Mouse (Mus musculus): ENCODE measurements around the gene Scnm1.

DNA sequence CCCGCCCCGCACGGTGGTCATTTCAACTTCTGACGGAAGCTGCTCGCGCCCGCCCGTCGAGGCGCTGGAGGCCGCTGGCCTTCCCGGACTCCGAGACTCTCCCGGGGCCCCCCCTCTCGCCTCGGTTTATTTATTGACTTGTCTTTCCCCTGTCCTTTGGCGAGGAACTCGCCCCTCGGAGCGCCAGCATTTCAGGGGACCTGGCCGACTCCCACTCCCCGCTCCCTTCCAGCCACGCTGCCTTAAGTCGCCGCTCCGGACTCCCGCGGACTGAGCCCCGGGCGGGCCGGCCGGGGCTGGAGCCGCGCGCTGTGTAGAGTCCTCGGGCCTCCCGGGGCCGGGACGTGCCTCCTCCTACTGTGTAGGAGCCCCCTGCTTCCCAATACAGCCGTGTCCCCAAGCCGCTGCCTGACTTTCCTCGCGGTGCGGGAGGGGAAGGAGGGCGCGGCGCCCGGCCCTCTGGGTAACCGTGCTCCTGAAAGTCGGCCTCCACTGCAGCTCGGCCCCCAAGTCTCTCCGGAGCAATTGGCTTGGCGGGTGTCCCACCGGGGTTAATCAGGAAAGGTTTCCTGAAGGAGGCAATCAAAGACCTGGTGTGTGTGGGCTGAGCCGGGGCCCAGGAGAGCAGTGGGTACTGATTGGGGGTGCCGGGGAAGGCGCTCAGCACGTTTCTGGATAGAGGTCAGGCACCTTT lies 39.6 kb upstream of the Scnm1 start:
- TF ChIP-seq GATA1 (IDR thresholded peaks at IDR 0.05; ENCODE audit: borderline replicate concordance, low read length) (no peak), FLI1 (IDR thresholded peaks at IDR 0.05; ENCODE audit: low read length) (no peak)

Data from megakaryocyte, embryonic 14.5 days (primary cell).